Mouse (Mus musculus) spleen, adult 2 months (tissue): ENCODE data around the gene Tesk1. TPM values are rescaled to one million over a fixed set of nuclear protein-coding genes. Genes with fewer than 3 reads are reported as not detected.

Experiments
- DNase-seq, 2 experiments: peaks; one replicate each; pipeline versions ENCODE4 v3.0.0 to v3.0.0-alpha.2; 2012 to 2021; ENCODE audit warnings: low spot score in 2 of 2, low read depth in 1 of 2
- H3K27ac ChIP-seq: fragments of 200-500 bp; 2 replicates; pipeline ENCODE4 v1.5.1; 2012; ENCODE audit warnings: low read length, inconsistent platforms; ENCODE audit not compliant: insufficient read depth
- H3K27me3 ChIP-seq: fragments of 200-500 bp; 2 replicates; pipeline ENCODE4 v1.6.1; 2012; ENCODE audit warnings: mild to moderate bottlenecking, moderate library complexity, low read length, inconsistent platforms; ENCODE audit not compliant: control insufficient read depth, insufficient read depth
- H3K36me3 ChIP-seq: fragments of 200-500 bp; 2 replicates; pipeline ENCODE4 v1.6.1; 2012; ENCODE audit warnings: mild to moderate bottlenecking, low read length, inconsistent platforms; ENCODE audit not compliant: control insufficient read depth, insufficient read depth
- H3K4me1 ChIP-seq: fragments of 200-500 bp; 2 replicates; pipeline ENCODE4 v1.6.1; 2011; ENCODE audit warnings: inconsistent platforms; ENCODE audit not compliant: control insufficient read depth, insufficient read depth, insufficient read length
- H3K4me3 ChIP-seq: fragments of 200-500 bp; 2 replicates; pipeline ENCODE4 v1.5.1; 2011; ENCODE audit warnings: mild to moderate bottlenecking, inconsistent platforms; ENCODE audit not compliant: insufficient read depth, insufficient read length; ENCODE audit errors: extremely low read depth
- CTCF ChIP-seq: fragments of 200-500 bp; IDR thresholded peaks from 2 replicates; pipeline ENCODE4 v1.5.1; 2011; ENCODE audit warnings: mild to moderate bottlenecking, inconsistent platforms; ENCODE audit not compliant: insufficient read depth, insufficient read length, insufficient replicate concordance; ENCODE audit errors: extremely low read depth
- POLR2A ChIP-seq: fragments of 200-500 bp; IDR thresholded peaks from 2 replicates; pipeline ENCODE4 v1.6.1; 2011; ENCODE audit warnings: low read depth, low read length, inconsistent platforms
- WGBS: fragments of 180-500 bp; shearing (Covaris S2); methylation state at CpG from one replicate; pipeline ENCODE4 v1.1.7; 2018; 5-methylcytosine and 5-hydroxymethylcytosine counted together
- polyA plus RNA-seq: library from polyadenylated mRNA; depleted of rRNA; stranded (reverse); fragments of >200 nt; gene quantifications from 2 replicates; pipeline ENCODE4 v1.2.3, GENCODE M21; 2012; rRNA removed

Tesk1 gene
- polyA plus RNA-seq, 1 experiment = 49.6 TPM

DNA sequence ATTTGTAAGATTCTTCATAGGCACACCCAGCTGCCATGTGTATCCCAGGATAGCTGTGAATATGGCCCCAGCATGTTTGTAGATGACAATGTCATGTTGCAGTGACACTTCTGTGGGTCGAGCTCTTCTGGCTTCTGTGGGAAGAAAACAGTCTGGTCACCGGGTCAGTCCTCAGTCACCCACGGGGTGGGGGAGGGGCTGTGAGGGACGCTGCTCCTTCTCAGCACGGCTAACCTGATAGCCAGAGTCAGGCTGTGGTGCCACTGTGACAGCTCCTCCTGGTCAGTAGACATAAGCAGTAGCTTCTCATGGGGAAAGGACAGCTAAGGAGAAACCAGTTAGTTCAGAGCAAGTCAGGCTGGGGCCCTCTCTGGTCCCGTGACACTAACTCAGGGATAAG, 54.8 kb downstream of the Tesk1 start:
- WGBS = 84% methylated on average over 6 of the region's 6 CpGs
- H3K27me3 ChIP-seq = no peaks in the 10 kb centered on the region
- no peak overlapping the region for H3K27ac ChIP-seq
- H3K4me3 ChIP-seq = no peak overlapping the region
- DNase-seq = no peak
- H3K4me1 ChIP-seq = peaks cover 14% of the 10 kb centered on the region
- no peak for TF ChIP-seq CTCF
- TF ChIP-seq POLR2A = no peak
- 0 out of 2 replicates have a peak, but pooled peaks cover 2% of the 10 kb centered on the region for H3K36me3 ChIP-seq

DNA sequence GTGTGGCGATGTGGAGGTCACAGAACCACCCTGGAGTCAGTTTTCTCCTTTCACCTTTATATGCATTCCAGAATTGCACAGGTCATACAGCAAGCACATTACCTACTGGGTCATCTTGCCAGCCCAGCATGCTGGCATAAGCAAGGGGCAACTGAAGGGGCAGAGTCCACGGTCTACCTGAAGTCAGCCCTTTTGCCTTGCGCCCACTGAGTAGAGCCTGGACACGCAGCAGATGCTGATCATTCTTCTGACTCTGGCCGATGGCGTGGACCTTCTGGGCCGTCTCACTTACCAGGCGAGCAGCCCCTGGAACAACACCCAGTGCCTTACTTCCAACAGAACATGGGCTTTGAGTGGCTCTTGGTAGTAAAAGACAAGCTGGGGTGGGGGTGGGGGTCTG, 55.7 kb downstream of the Tesk1 start:
- no peaks in the 10 kb centered on the region for H3K27me3 ChIP-seq
- H3K4me3 ChIP-seq = no peak overlapping the region
- no peak for DNase-seq
- no peak overlapping the region for H3K27ac ChIP-seq
- 0 out of 2 replicates have a peak, but pooled peaks cover 2% of the 10 kb centered on the region for H3K36me3 ChIP-seq
- peaks cover 14% of the 10 kb centered on the region for H3K4me1 ChIP-seq
- TF ChIP-seq CTCF = no peak
- no peak for TF ChIP-seq POLR2A
- 93% methylated on average over 8 of the region's 8 CpGs for WGBS

Other genes starting within 250 kb of the Tesk1 start
- 0.06 and 0.07 TPM in 2 replicates for gene Atp8b5, start 174.8 kb upstream of the Tesk1 start, polyA plus RNA-seq
- gene Rusc2, start 60.0 kb upstream of the Tesk1 start, polyA plus RNA-seq = 7.4 and 8.5 TPM in 2 replicates
- gene Fam166b, start 12.8 kb upstream of the Tesk1 start, polyA plus RNA-seq = not detected in 2 replicates
- 109 and 140 TPM in 2 replicates for gene Cd72, start 12.7 kb downstream of the Tesk1 start, polyA plus RNA-seq
- gene Sit1, start 41.8 kb downstream of the Tesk1 start, polyA plus RNA-seq = 15.3 and 17.1 TPM in 2 replicates
- 85.4 and 191 TPM in 2 replicates for gene Ccdc107, start 51.0 kb downstream of the Tesk1 start, polyA plus RNA-seq
- 12.7 and 16.8 TPM in 2 replicates for gene Arhgef39, start 57.8 kb downstream of the Tesk1 start, polyA plus RNA-seq
- gene Car9, start 65.0 kb downstream of the Tesk1 start, polyA plus RNA-seq = 2.0 TPM in 2 replicates
- gene Tpm2, start 81.8 kb downstream of the Tesk1 start, polyA plus RNA-seq = 11.8 and 13.8 TPM in 2 replicates
- 48.8 and 54.0 TPM in 2 replicates for gene Creb3, start 120.4 kb downstream of the Tesk1 start, polyA plus RNA-seq
- 163 and 208 TPM in 2 replicates for gene Tln1, start 120.8 kb downstream of the Tesk1 start, polyA plus RNA-seq
- gene Rgp1, start 136.8 kb downstream of the Tesk1 start, polyA plus RNA-seq = 42.4 and 44.3 TPM in 2 replicates
- 28.8 and 34.2 TPM in 2 replicates for gene Gba2, start 136.9 kb downstream of the Tesk1 start, polyA plus RNA-seq
- gene Msmp, start 142.6 kb downstream of the Tesk1 start, polyA plus RNA-seq = 0.23 and 0.26 TPM in 2 replicates
- 10.2 and 13.6 TPM in 2 replicates for gene Npr2, start 190.0 kb downstream of the Tesk1 start, polyA plus RNA-seq
- 0.55 and 0.57 TPM in 2 replicates for gene Spag8, start 211.7 kb downstream of the Tesk1 start, polyA plus RNA-seq
- 23.2 and 26.6 TPM in 2 replicates for gene Hint2, start 214.5 kb downstream of the Tesk1 start, polyA plus RNA-seq
- 3.8 and 4.5 TPM in 2 replicates for gene Tmem8b, start 227.0 kb downstream of the Tesk1 start, polyA plus RNA-seq
- gene Fam221b, start 227.2 kb downstream of the Tesk1 start, polyA plus RNA-seq = not detected in 2 replicates